Comparison of ENCODE assay signal across 23 mouse cellular contexts in the genomic region with DNA sequence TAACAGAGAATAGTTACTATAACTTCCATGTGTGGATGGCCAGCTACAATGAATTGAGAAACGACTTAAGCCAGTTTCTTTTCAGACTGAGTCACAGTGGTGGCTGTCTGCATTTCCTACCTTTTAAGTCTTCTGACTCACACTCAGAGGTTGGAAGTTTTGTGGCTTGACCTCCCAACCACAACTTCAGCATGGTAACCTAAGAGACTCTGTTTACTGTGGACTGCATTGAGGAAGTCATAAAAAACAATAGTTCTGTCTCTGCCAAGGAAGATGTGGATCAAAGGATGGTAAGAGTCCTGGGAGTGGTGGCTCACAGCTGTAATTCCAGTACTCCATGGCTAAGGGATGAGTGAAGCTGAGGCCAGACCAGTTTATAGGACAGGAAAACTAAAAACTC. TPM values are rescaled to one million over a fixed set of nuclear protein-coding genes. Genes with fewer than 3 reads are reported as not detected.
DNase-seq lines count a peak whose midpoint lies in the region; ATAC-seq lines count a peak whose summit lies in the region.
"Had no signal": no experiment of that assay in that cellular context is flagged by ENCODE, and none has a peak within 500 bp of the region (broad histone marks: within the 10 kb centered on the region; RNA-seq: fewer than 3 reads in every experiment).

No protein-coding gene starts in this region.

- H3K4me1 ChIP-seq in intestine, embryonic 15.5 days (replicated peaks), result no peaks in the 10 kb centered on the region
- H3K4me1 ChIP-seq in kidney, embryonic 15.5 days, result no peaks in the 10 kb centered on the region
- H3K4me1 ChIP-seq: embryonic facial prominence, embryonic 12.5 days; forebrain, embryonic 13.5 days; heart, embryonic 13.5 days; hindbrain, embryonic 15.5 days had no signal

- intact Hi-C loops in heart, postnatal 14 days (cut with DNase I), result no loop called here

- WGBS in intestine, embryonic 15.5 days, result 62% methylated on average over 1 of the region's 1 CpGs
- WGBS in kidney, embryonic 15.5 days, result 54% methylated on average over 1 of the region's 1 CpGs

- no peak overlapping the region for H3K4me2 ChIP-seq in intestine, embryonic 15.5 days (replicated peaks)
- H3K4me2 ChIP-seq in kidney, embryonic 15.5 days, result no peak overlapping the region
- H3K4me2 ChIP-seq: embryonic facial prominence, embryonic 12.5 days; forebrain, embryonic 13.5 days; heart, embryonic 13.5 days; hindbrain, embryonic 15.5 days had no signal

- no peaks in the 10 kb centered on the region for H3K36me3 ChIP-seq in intestine, embryonic 15.5 days
- no peaks in the 10 kb centered on the region for H3K36me3 ChIP-seq in kidney, embryonic 15.5 days
- H3K36me3 ChIP-seq: embryonic facial prominence, embryonic 12.5 days; G1E; heart, embryonic 13.5 days; hindbrain, embryonic 15.5 days had no signal

- no peaks in the 10 kb centered on the region for H3K9me3 ChIP-seq in intestine, embryonic 15.5 days
- H3K9me3 ChIP-seq in kidney, embryonic 15.5 days (replicated peaks), result no peaks in the 10 kb centered on the region
- H3K9me3 ChIP-seq: embryonic facial prominence, embryonic 12.5 days; forebrain, embryonic 13.5 days; G1E; heart, embryonic 13.5 days; hindbrain, embryonic 15.5 days had no signal

- ATAC-seq in hematopoietic stem cell, adult 5-6 weeks (replicated peaks in 1 of 2; ENCODE audit: insufficient read depth in 1 of 2, low FRiP score in 2 of 2, low TSS enrichment in 1 of 2, low read depth in 1 of 2, poor library complexity in 2 of 2, severe bottlenecking in 2 of 2), result peak; percentile 71 to 77
- ATAC-seq in intestine, embryonic 15.5 days, result no peak
- no peak for ATAC-seq in kidney, embryonic 15.5 days (replicated peaks; ENCODE audit: low FRiP score)
- ATAC-seq: forebrain, embryonic 13.5 days; intestine, postnatal 0 days had no signal

- H3K27ac ChIP-seq in intestine, embryonic 15.5 days, result no peak overlapping the region
- no peak overlapping the region for H3K27ac ChIP-seq in kidney, embryonic 15.5 days
- H3K27ac ChIP-seq: embryonic facial prominence, embryonic 12.5 days; forebrain, embryonic 13.5 days; gastrocnemius, adult 2 months; heart, embryonic 13.5 days; hindbrain, embryonic 15.5 days had no signal

- peak; percentile 85 for DNase-seq in 416B (ENCODE audit: low read depth)
- DNase-seq in MEL-GATA-1-ER (ENCODE audit: extremely low read depth, low read depth), result peak; percentile 2
- DNase-seq in c-Kit-positive CD71-negative TER-119-negative erythroid progenitor cells, embryonic 14.5 days (ENCODE audit: low read depth), result peak; percentile 12
- no peak for DNase-seq in ovary, postnatal 36 days (ENCODE audit: low spot score)
- DNase-seq in heart, postnatal 14 days, result no peak
- DNase-seq: adrenal gland, postnatal 14 days; cerebellum, adult 18-20 months; cerebellum, postnatal 10 days; gastrocnemius, adult 2 months; gastrocnemius, postnatal 25 days; heart, adult 11 months; kidney, adult 8-10 months had no signal

- no peaks in the 10 kb centered on the region for H3K27me3 ChIP-seq in intestine, embryonic 15.5 days (replicated peaks)
- no peaks in the 10 kb centered on the region for H3K27me3 ChIP-seq in kidney, embryonic 15.5 days
- H3K27me3 ChIP-seq: embryonic facial prominence, embryonic 12.5 days; forebrain, embryonic 13.5 days; heart, embryonic 13.5 days; hindbrain, embryonic 15.5 days had no signal

- H3K9ac ChIP-seq in intestine, embryonic 15.5 days, result no peak overlapping the region
- H3K9ac ChIP-seq in kidney, embryonic 15.5 days, result no peak overlapping the region
- H3K9ac ChIP-seq: embryonic facial prominence, embryonic 12.5 days; forebrain, embryonic 13.5 days; heart, embryonic 13.5 days; hindbrain, embryonic 15.5 days had no signal

- H3K4me3 ChIP-seq in intestine, embryonic 15.5 days (replicated peaks), result no peak overlapping the region
- H3K4me3 ChIP-seq in kidney, embryonic 15.5 days (replicated peaks), result no peak overlapping the region
- H3K4me3 ChIP-seq: embryonic facial prominence, embryonic 12.5 days; forebrain, embryonic 13.5 days; gastrocnemius, adult 2 months; heart, embryonic 13.5 days; hindbrain, embryonic 15.5 days had no signal

RNA-seq across cellular contexts. Expression of a gene that starts 44.2 kb away (rescaled TPM):
- total RNA-seq in hematopoietic stem cell, adult 5-6 weeks (2017), result not detected in 2 replicates
- not detected in 2 replicates for polyA plus RNA-seq in intestine, embryonic 15.5 days (2015; fragmentation: Nextera tagmentation; extraction: Ambion mirVana)
- not detected in 2 replicates for polyA plus RNA-seq in kidney, embryonic 15.5 days (2015; fragmentation: Nextera tagmentation; extraction: Ambion mirVana)
- not detected for total RNA-seq in heart, postnatal 14 days (2021)
- total RNA-seq: adrenal gland, postnatal 14 days; G1E; gastrocnemius, adult 2 months; gastrocnemius, postnatal 25 days had no signal
- polyA plus RNA-seq: embryonic facial prominence, embryonic 12.5 days; forebrain, embryonic 13.5 days; G1E; heart, embryonic 13.5 days; heart, postnatal 0 days; hindbrain, embryonic 11.5 days; hindbrain, embryonic 15.5 days; intestine, postnatal 0 days had no signal

RNA-seq across cellular contexts. Expression of a gene that starts 47.2 kb away (rescaled TPM):
- total RNA-seq in hematopoietic stem cell, adult 5-6 weeks (2017), result not detected in 2 replicates
- polyA plus RNA-seq in intestine, embryonic 15.5 days (2015; fragmentation: Nextera tagmentation; extraction: Ambion mirVana), result not detected in 2 replicates
- polyA plus RNA-seq in kidney, embryonic 15.5 days (2015; fragmentation: Nextera tagmentation; extraction: Ambion mirVana), result not detected in 2 replicates
- total RNA-seq in heart, postnatal 14 days (2021), result under 1 TPM; 0.20 to 0.43 TPM
- total RNA-seq: gastrocnemius, adult 2 months; gastrocnemius, postnatal 25 days had no signal
- polyA plus RNA-seq: embryonic facial prominence, embryonic 12.5 days; forebrain, embryonic 13.5 days; G1E; heart, embryonic 13.5 days; heart, postnatal 0 days; hindbrain, embryonic 11.5 days; intestine, postnatal 0 days had no signal

Comparison
In these comparisons a context has a peak if more than half of its experiments do, and no peak if none do; other contexts are left out.
1. DNase-seq: peak in 416B (single experiment), MEL-GATA-1-ER (single experiment) and c-Kit-positive CD71-negative TER-119-negative erythroid progenitor cells, embryonic 14.5 days (single experiment); none in ovary, postnatal 36 days (single experiment) and heart, postnatal 14 days (0 of 2).
2. ATAC-seq: peak in hematopoietic stem cell, adult 5-6 weeks (2 of 2); none in intestine, embryonic 15.5 days (single experiment) and kidney, embryonic 15.5 days (single experiment).